Mouse (Mus musculus): ENCODE data around the gene Mthfr. TPM values are rescaled to one million over a fixed set of nuclear protein-coding genes. Genes with fewer than 3 reads are reported as not detected.

Gene Mthfr
- polyA plus RNA-seq (2015; fragmentation: Nextera tagmentation; extraction: Ambion mirVana) = 13.7 and 14.7 TPM in 2 replicates

GRCm38 (mm10) chr4:148038600-148039253 lies at the start of gene Mthfr, which contains the start of gene Clcn6:
Gene Mthfr (plus strand): TSS chr4:148039077.
Gene Clcn6 (minus strand): TSS chr4:148038821.

GRCm38 (mm10) chr4:148000202-148000772 lies 38.6 kb upstream of the Mthfr start, which contains the start of gene Nppa:
Gene Nppa (plus strand): TSS chr4:148000722.

DNA sequence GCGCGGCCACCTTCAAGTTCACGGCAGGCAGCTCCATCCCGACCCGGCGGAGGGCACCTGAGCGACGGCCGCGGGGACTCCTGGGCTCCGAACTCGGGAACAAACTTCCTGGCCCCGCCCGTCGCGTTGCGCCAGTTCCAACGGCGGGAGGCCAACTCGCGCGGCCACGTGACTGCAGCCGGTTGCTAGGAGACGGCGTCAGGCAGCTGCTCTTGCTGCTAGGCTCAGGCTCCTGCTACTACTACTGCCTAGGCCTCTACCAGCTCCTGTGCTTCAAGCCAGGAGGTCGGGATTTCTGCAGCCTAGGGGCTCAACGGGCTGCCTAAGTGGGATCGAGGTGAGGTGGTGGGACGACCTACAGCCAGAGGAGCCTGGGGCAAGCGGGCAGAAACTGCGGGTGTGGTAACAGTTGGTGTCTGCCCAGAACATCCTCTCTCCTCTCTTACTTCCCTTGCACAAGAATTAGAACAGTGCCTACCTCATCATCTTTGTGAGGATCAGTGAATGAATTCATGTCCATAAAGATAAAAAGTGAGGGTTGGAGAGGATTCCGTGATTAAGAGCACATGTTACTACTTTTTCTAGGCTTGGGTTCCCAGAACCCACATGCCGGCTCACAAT lies 49.1 kb downstream of the Mthfr start, which contains the start of gene Agtrap:
Gene Agtrap (minus strand): TSS at position 125 of the 621 bp plus-strand sequence.

Other genes with a start within 250 kb of the Mthfr start
- 3.4 and 3.8 TPM in 2 replicates for gene Zfp984, start 229.3 kb upstream of the Mthfr start, polyA plus RNA-seq (2015; fragmentation: Nextera tagmentation; extraction: Ambion mirVana)
- gene Zfp933, start 190.7 kb upstream of the Mthfr start, polyA plus RNA-seq (2015; fragmentation: Nextera tagmentation; extraction: Ambion mirVana) = 4.8 and 7.8 TPM in 2 replicates
- 27.0 and 36.2 TPM in 2 replicates for gene Miip, start 170.3 kb upstream of the Mthfr start, polyA plus RNA-seq (2015; fragmentation: Nextera tagmentation; extraction: Ambion mirVana)
- 4.6 and 4.9 TPM in 2 replicates for gene Fv1, start 170.1 kb upstream of the Mthfr start, polyA plus RNA-seq (2015; fragmentation: Nextera tagmentation; extraction: Ambion mirVana)
- gene Mfn2, start 134.4 kb upstream of the Mthfr start, polyA plus RNA-seq (2015; fragmentation: Nextera tagmentation; extraction: Ambion mirVana) = 68.9 and 75.8 TPM in 2 replicates
- 27.5 and 31.0 TPM in 2 replicates for gene Plod1, start 102.3 kb upstream of the Mthfr start, polyA plus RNA-seq (2015; fragmentation: Nextera tagmentation; extraction: Ambion mirVana)
- gene 2510039O18Rik, start 98.2 kb upstream of the Mthfr start, polyA plus RNA-seq (2015; fragmentation: Nextera tagmentation; extraction: Ambion mirVana) = 13.4 and 16.0 TPM in 2 replicates
- 0.40 and 0.83 TPM in 2 replicates for gene Nppb, start 53.3 kb upstream of the Mthfr start, polyA plus RNA-seq (2015; fragmentation: Nextera tagmentation; extraction: Ambion mirVana)
- 2.5 and 3.0 TPM in 2 replicates for gene Nppa, start 38.4 kb upstream of the Mthfr start, polyA plus RNA-seq (2015; fragmentation: Nextera tagmentation; extraction: Ambion mirVana)
- 21.0 and 23.1 TPM in 2 replicates for gene Clcn6, start 256 bp upstream of the Mthfr start, polyA plus RNA-seq (2015; fragmentation: Nextera tagmentation; extraction: Ambion mirVana)
- gene Agtrap, start 49.0 kb downstream of the Mthfr start, polyA plus RNA-seq (2015; fragmentation: Nextera tagmentation; extraction: Ambion mirVana) = 8.4 and 9.7 TPM in 2 replicates
- 94.3 and 102 TPM in 2 replicates for gene Mad2l2, start 91.3 kb downstream of the Mthfr start, polyA plus RNA-seq (2015; fragmentation: Nextera tagmentation; extraction: Ambion mirVana)
- 2.4 and 2.9 TPM in 2 replicates for gene Draxin, start 91.6 kb downstream of the Mthfr start, polyA plus RNA-seq (2015; fragmentation: Nextera tagmentation; extraction: Ambion mirVana)
- gene Fbxo6, start 113.1 kb downstream of the Mthfr start, polyA plus RNA-seq (2015; fragmentation: Nextera tagmentation; extraction: Ambion mirVana) = 24.6 and 26.1 TPM in 2 replicates
- gene Fbxo44, start 121.4 kb downstream of the Mthfr start, polyA plus RNA-seq (2015; fragmentation: Nextera tagmentation; extraction: Ambion mirVana) = 105 and 121 TPM in 2 replicates
- 64.7 and 72.5 TPM in 2 replicates for gene Fbxo2, start 121.5 kb downstream of the Mthfr start, polyA plus RNA-seq (2015; fragmentation: Nextera tagmentation; extraction: Ambion mirVana)
- gene Disp3, start 248.9 kb downstream of the Mthfr start, polyA plus RNA-seq (2015; fragmentation: Nextera tagmentation; extraction: Ambion mirVana) = 9.6 and 10.8 TPM in 2 replicates

Measured in neural tube, postnatal 0 days (tissue).